Mouse (Mus musculus) heart, embryonic 14.5 days (tissue): ENCODE measurements around the gene Olfr315. TPM values are rescaled to one million over a fixed set of nuclear protein-coding genes. Genes with fewer than 3 reads are reported as not detected.
A peak's percentile ranks its signal among the peaks of the same experiment; 100 is the strongest.
"Not testable (repeated sequence)": the region's sequence is repeated elsewhere in the genome, so short reads cannot be mapped to it uniquely, and the experiment has no call there.

Experiments used
- ATAC-seq: fragments of 200-750 bp; cut with Nextera tagmentation; 2 replicates; pipeline ENCODE4 v1.8.0; 2017; ENCODE audit warnings: low read depth, moderate TSS enrichment; ENCODE audit not compliant: insufficient number of reproducible peaks, insufficient read depth, low FRiP score
- H3K27ac ChIP-seq, 2 experiments: fragments of 200-500 bp in 1 of 2; fragments of 300-500 bp in 1 of 2; sonication (generic) in 1 of 2; replicated peaks in 1 of 2; 2 replicates each; pipeline ENCODE4 v1.5.1; 2012 to 2014; ENCODE audit warnings: low read depth in 2 of 2, low read length in 2 of 2, control low read depth in 1 of 2, mild to moderate bottlenecking in 1 of 2, mixed read lengths in 1 of 2; ENCODE audit not compliant: control insufficient read depth in 1 of 2, insufficient read depth in 1 of 2
- H3K27me3 ChIP-seq: fragments of 300-500 bp; sonication (generic); 2 replicates; pipeline ENCODE4 v1.6.1; 2014; ENCODE audit warnings: mild to moderate bottlenecking, low read length, control low read depth; ENCODE audit not compliant: control insufficient read depth, insufficient read depth
- H3K36me3 ChIP-seq: fragments of 300-500 bp; sonication (generic); 2 replicates; pipeline ENCODE4 v1.6.1; 2014; ENCODE audit warnings: mild to moderate bottlenecking, control low read depth, low read length, mixed read lengths; ENCODE audit not compliant: control insufficient read depth, insufficient read depth
- H3K4me1 ChIP-seq, 2 experiments: fragments of 200-500 bp in 1 of 2; fragments of 300-500 bp in 1 of 2; sonication (generic) in 1 of 2; 2 replicates each; pipeline ENCODE4 v1.6.1; 2012 to 2014; ENCODE audit warnings: low read length in 2 of 2, control low read depth in 1 of 2, mixed read lengths in 1 of 2; ENCODE audit not compliant: control insufficient read depth in 2 of 2, insufficient read depth in 2 of 2
- H3K4me2 ChIP-seq: fragments of 300-500 bp; sonication (generic); 2 replicates; pipeline ENCODE4 v1.6.1; 2014; ENCODE audit warnings: mild to moderate bottlenecking, low read length
- H3K4me3 ChIP-seq, 2 experiments: fragments of 200-500 bp in 1 of 2; fragments of 300-500 bp in 1 of 2; sonication (generic) in 1 of 2; 2 replicates each; pipeline ENCODE4 v1.5.1; 2012 to 2014; ENCODE audit warnings: low read length in 2 of 2, mild to moderate bottlenecking in 2 of 2, control low read depth in 1 of 2, low read depth in 1 of 2, moderate library complexity in 1 of 2; ENCODE audit not compliant: control insufficient read depth in 1 of 2, insufficient read depth in 1 of 2
- H3K9ac ChIP-seq: fragments of 300-500 bp; sonication (generic); 2 replicates; pipeline ENCODE4 v1.6.1; 2014; ENCODE audit warnings: mild to moderate bottlenecking, low read length
- H3K9me3 ChIP-seq: fragments of 300-500 bp; sonication (generic); 2 replicates; pipeline ENCODE4 v1.6.1; 2016; ENCODE audit warnings: low read length, control low read depth; ENCODE audit not compliant: control insufficient read depth
- WGBS: fragments of 180-500 bp; shearing (Covaris S2); extraction: QIAGEN DNeasy Blood & Tissue Kit; methylation state at CpG from one replicate; pipeline ENCODE4 v1.1.7; 2014; 5-methylcytosine and 5-hydroxymethylcytosine counted together
- polyA plus RNA-seq: library from polyadenylated mRNA; unstranded; fragments of >200 nt; fragmentation: Nextera tagmentation; extraction: Ambion mirVana; gene quantifications from 2 replicates; pipeline ENCODE4 v1.2.1, GENCODE M21; 2014

The Olfr315 gene
- polyA plus RNA-seq, 1 experiment from 2014 or later, result not detected

GRCm38 (mm10) chr11:58796850-58797249 lies 23.9 kb downstream of the Olfr315 start:
- no peak for ATAC-seq
- Histone ChIP-seq H3K27ac (no peak overlapping the region), H3K4me1 (peaks cover 0 to 4% of the 10 kb centered on the region in 2 experiments; a peak in 3 of 4 replicates), H3K4me3 (no peak overlapping the region), H3K9me3 (no peaks in the 10 kb centered on the region), H3K4me2 (no peak overlapping the region), H3K9ac (no peak overlapping the region), H3K36me3 (no peaks in the 10 kb centered on the region), H3K27me3 (no peaks in the 10 kb centered on the region)
- WGBS, result 58% methylated on average over 7 of the region's 7 CpGs

DNA sequence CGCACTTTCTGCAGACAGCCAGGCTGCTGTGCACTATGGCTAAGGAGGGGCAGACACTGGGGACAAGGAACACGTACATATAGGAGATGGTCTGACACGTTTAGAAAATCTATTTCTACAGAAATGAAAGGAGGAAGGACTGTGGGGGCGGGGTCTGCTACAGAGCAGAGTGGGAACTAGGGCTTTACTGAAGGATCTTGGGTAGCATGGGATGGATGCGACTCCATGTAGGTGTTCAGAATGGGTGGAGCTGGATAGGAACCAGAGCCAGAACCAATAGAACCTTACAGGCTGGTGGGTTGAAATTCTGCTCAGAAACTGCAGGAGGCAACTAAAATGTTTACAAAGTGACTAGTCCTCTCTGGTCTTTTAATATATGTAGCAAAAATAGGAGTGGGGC lies 26.8 kb downstream of the Olfr315 start:
- H3K4me2 ChIP-seq, result no peak overlapping the region
- H3K27ac ChIP-seq, result no peak overlapping the region
- no peak overlapping the region for H3K9ac ChIP-seq
- H3K36me3 ChIP-seq, result no peaks in the 10 kb centered on the region
- ATAC-seq, result no peak
- WGBS, result 70% methylated on average over 5 of the region's 5 CpGs
- H3K9me3 ChIP-seq, result no peaks in the 10 kb centered on the region
- no peaks in the 10 kb centered on the region for H3K27me3 ChIP-seq
- peaks cover 0 to 8% of the 10 kb centered on the region in 2 experiments; a peak in 3 of 4 replicates for H3K4me1 ChIP-seq
- H3K4me3 ChIP-seq, result no peak overlapping the region

GRCm38 (mm10) chr11:58801558-58802228 lies 28.7 kb downstream of the Olfr315 start, which contains the start of gene Fam183b:
Gene Fam183b, minus strand, starts transcription at chr11:58801960.
- peak within 1 kb of the TSS; percentile 35 for H3K4me2 ChIP-seq

DNA sequence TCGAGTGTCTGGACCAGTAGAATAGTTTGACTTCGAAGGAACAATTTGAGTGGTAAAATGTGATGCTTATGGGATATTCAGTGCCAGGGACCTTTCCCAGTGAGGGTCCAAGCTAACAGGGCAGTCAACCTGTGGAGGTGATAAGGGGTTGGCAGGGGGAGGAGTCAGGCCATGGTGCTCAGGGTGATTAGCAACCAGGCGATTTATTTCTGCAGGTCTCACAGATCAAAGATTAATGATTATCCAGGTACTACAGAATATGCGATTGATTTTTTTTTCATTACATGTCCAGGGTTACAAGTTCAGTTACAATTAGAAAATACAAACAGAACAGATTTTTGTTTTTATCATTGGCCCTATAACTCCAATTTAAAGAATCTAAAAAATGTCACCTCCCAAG lies 30.9 kb downstream of the Olfr315 start:
- Histone ChIP-seq H3K27me3 (no peaks in the 10 kb centered on the region), H3K9ac (no peak overlapping the region), H3K4me3 (no peak overlapping the region), H3K4me1 (peaks cover 0 to 8% of the 10 kb centered on the region in 2 experiments; a peak in 3 of 4 replicates), H3K36me3 (no peaks in the 10 kb centered on the region), H3K27ac (no peak overlapping the region), H3K4me2 (no peak overlapping the region), H3K9me3 (no peaks in the 10 kb centered on the region)
- WGBS, result 72% methylated on average over 4 of the region's 4 CpGs
- no peak for ATAC-seq

More at GRCm38 (mm10) chr11:58801558-58802228, 28.7 kb downstream of the Olfr315 start, which contains the start of gene Fam183b:
- Histone ChIP-seq H3K9ac (no peak within 1 kb of the TSS), H3K36me3 (no peaks in the 10 kb centered on the region), H3K4me3 (no peak within 1 kb of the TSS), H3K9me3 (no peaks in the 10 kb centered on the region), H3K4me1 (peaks cover 0 to 8% of the 10 kb centered on the region in 2 experiments; a peak in 3 of 4 replicates), H3K27ac (no peak within 1 kb of the TSS), H3K27me3 (no peaks in the 10 kb centered on the region)
- 35% methylated on average over 14 of the region's 14 CpGs for WGBS
- ATAC-seq, result no peak

DNA sequence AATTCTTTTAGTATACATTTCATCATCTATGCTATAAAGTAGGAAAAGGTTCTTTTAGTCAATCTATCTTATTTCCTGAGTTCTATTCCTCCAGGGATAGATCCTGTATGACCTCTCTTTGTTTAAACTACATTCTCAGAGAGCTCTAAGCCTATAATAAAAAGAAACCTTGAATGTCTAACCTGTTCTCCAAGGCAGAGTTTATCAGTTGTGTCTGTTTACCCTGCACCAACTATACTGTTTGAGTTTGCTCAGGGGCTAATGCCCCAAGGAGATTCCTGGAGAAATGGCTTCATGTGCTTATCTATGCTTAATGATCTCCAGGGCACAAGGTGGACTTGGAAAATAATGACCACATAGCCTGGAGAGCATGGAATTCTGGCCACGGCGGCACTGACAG lies 31.4 kb downstream of the Olfr315 start:
- Histone ChIP-seq H3K27me3 (no peaks in the 10 kb centered on the region), H3K36me3 (no peaks in the 10 kb centered on the region), H3K4me2 (no peak overlapping the region), H3K27ac (no peak overlapping the region), H3K9me3 (no peaks in the 10 kb centered on the region), H3K4me3 (no peak overlapping the region), H3K4me1 (peaks cover 0 to 8% of the 10 kb centered on the region in 2 experiments; a peak in 3 of 4 replicates), H3K9ac (no peak overlapping the region)
- 62% methylated on average over 2 of the region's 2 CpGs for WGBS
- no peak for ATAC-seq

DNA sequence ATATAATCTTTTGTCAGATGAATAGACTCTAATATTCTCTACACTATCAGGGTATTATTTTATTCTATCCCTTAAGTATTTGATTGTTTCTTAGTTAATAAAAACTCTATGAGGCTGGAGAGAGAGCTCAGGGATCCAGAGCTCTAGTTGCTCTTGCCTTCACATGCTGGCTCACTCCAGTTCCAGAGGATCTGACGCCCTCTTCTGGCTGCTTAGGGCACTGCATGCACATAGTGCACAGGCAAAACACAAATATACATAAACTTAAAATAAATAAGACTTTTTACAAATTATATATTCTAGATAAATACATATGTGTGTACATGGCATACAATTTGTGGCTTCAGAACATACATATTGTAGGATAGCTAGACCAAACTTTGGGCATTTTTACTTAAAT lies 39.0 kb downstream of the Olfr315 start:
- H3K27ac ChIP-seq, result no peak overlapping the region
- WGBS, result 4% methylated on average over 1 of the region's 1 CpGs

GRCm38 (mm10) chr11:58814700-58815099 lies 41.7 kb downstream of the Olfr315 start, which contains the start of gene Olfr313:
Gene Olfr313, plus strand, starts transcription at chr11:58815000.
- H3K4me1 ChIP-seq, H3K36me3 ChIP-seq, H3K9me3 ChIP-seq, H3K4me3 ChIP-seq, ATAC-seq, H3K9ac ChIP-seq, H3K27ac ChIP-seq, H3K27me3 ChIP-seq, H3K4me2 ChIP-seq: not testable (repeated sequence)
- WGBS, result 50% methylated on average over 1 of the region's 1 CpGs

More for the DNA sequence above, 39.0 kb downstream of the Olfr315 start:
- Histone ChIP-seq H3K4me1 (no peaks in the 10 kb centered on the region), H3K4me2 (no peak overlapping the region), H3K36me3 (no peaks in the 10 kb centered on the region), H3K27me3 (no peaks in the 10 kb centered on the region), H3K9ac (no peak overlapping the region), H3K9me3 (no peaks in the 10 kb centered on the region), H3K4me3 (no peak overlapping the region)
- ATAC-seq, result no peak
